Mouse (Mus musculus) liver, embryonic 18 days (tissue): ENCODE results near the gene Olfr1462. TPM values are rescaled to one million over a fixed set of nuclear protein-coding genes. Genes with fewer than 3 reads are reported as not detected.

Experiments used
- polyA plus RNA-seq: library from polyadenylated mRNA; depleted of rRNA; stranded (reverse); fragments of >200 nt; gene quantifications from 2 replicates; pipeline ENCODE4 v1.2.3, GENCODE M21; 2012; rRNA removed

The Olfr1462 gene
- polyA plus RNA-seq, result not detected in 2 replicates

DNA sequence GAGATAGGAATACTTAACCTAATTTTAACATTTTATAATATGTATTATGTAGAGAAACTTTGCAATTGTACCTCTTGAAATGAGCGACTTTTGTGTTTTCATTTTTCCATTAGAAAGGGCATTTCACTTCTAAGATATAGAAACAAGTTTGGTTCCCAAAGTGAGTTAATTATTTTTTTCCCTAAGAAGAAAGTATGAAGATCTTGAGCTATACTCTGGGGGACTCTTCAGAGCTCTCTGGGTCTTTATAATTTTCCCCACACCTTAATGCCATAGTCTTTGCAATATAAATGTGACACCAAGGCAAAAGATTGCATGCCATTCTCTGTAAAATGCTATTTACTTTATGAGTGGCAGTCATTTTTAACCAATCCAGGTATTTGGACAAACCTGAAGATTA is at the start of gene Olfr1462:
TSS of gene Olfr1462 (plus strand) at position 301 of the 400 bp plus-strand sequence.

DNA sequence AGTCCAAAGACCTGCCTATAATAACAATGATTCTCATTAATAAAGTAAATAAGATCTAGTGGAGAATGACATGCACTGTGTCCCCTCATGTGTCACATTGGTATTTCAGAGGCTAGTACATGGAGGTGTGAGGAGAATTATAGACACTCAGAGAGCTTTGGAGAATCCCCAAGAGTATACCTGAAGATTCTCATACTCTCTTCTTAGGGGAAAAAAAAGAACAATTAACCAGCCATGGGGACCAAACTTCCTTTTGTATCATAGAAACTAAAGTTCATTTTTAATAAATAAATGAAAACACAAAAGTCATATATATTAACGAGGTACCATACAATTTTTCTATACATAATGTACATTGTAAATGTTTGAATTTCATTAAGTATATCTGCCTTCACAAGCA is 36.1 kb upstream of the Olfr1462 start, which contains the start of gene Olfr1459:
TSS of gene Olfr1459 (minus strand) at position 101 of the 400 bp plus-strand sequence.

DNA sequence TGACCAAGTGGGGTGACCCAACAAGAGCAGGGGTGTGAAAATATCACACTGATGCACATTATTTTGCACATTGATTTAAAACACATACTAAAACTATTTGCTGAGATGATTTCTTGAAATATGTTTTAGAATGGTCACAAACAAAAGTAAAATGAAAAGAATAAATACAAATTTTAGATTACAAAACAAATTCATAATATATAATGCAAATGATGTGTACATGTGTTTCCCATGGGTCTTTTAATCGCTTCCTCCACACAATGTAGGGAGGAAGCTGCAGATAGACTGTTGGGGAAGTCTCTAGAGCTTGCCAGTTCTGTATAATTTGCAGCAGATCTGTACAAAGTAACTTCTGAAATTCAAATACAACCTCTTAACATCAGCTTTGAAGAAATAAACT is 22.8 kb upstream of the Olfr1462 start, which contains the start of gene Olfr1461:
TSS of gene Olfr1461 (plus strand) at position 301 of the 400 bp plus-strand sequence.

DNA sequence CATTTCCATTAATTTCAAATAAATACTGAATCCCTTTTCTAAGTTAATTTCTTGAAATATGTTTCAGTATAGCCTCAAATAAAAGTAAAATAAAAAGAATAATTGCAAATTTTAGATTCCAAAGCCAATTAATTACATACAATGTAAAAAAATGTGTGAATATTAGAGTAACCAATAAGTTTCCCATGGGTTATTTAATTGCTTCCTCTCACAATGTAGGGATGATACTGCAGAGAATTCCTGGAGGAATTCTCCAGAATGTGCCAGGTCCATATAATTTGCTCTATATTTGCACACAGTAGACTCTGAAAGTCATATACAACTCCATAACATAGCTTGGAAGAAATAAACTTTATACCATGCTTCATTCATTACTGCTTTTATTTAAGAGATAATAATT is 45.5 kb downstream of the Olfr1462 start, which contains the start of gene Olfr1463:
TSS of gene Olfr1463 (plus strand) at position 301 of the 400 bp plus-strand sequence.

Other genes with a start within 250 kb of the Olfr1462 start
- not detected in 2 replicates for gene Olfr1450, start 235.5 kb upstream of the Olfr1462 start, polyA plus RNA-seq
- not detected in 2 replicates for gene Olfr1451, start 190.7 kb upstream of the Olfr1462 start, polyA plus RNA-seq
- not detected in 2 replicates for gene Olfr1453, start 157.4 kb upstream of the Olfr1462 start, polyA plus RNA-seq
- gene Olfr1454, start 125.1 kb upstream of the Olfr1462 start, polyA plus RNA-seq, result not detected in 2 replicates
- not detected in 2 replicates for gene Olfr1457, start 87.8 kb upstream of the Olfr1462 start, polyA plus RNA-seq
- gene Olfr1458, start 79.0 kb upstream of the Olfr1462 start, polyA plus RNA-seq, result not detected in 2 replicates
- not detected in 2 replicates for gene Olfr1459, start 36.2 kb upstream of the Olfr1462 start, polyA plus RNA-seq
- gene Olfr1461, start 22.7 kb upstream of the Olfr1462 start, polyA plus RNA-seq, result not detected in 2 replicates
- not detected in 2 replicates for gene Olfr1463, start 45.6 kb downstream of the Olfr1462 start, polyA plus RNA-seq
- not detected in 2 replicates for gene Olfr1465, start 129.8 kb downstream of the Olfr1462 start, polyA plus RNA-seq
- gene Olfr1466, start 153.1 kb downstream of the Olfr1462 start, polyA plus RNA-seq, result not detected in 2 replicates
- not detected in 2 replicates for gene Olfr1467, start 176.5 kb downstream of the Olfr1462 start, polyA plus RNA-seq
- not detected in 2 replicates for gene Olfr1469, start 222.1 kb downstream of the Olfr1462 start, polyA plus RNA-seq